Mouse (Mus musculus) heart, embryonic 11.5 days (tissue): ENCODE results near the gene Slc15a1. TPM values are rescaled to one million over a fixed set of nuclear protein-coding genes. Genes with fewer than 3 reads are reported as not detected.

Experiments used
- ATAC-seq: fragments of 200-750 bp; cut with Nextera tagmentation; replicated peaks from 2 replicates; pipeline ENCODE4 v1.8.0; 2017; ENCODE audit warnings: moderate library complexity; ENCODE audit not compliant: insufficient number of reproducible peaks, low FRiP score, low TSS enrichment
- H3K27ac ChIP-seq: fragments of 300-500 bp; sonication (generic); 2 replicates; pipeline ENCODE4 v1.5.1; 2014; ENCODE audit warnings: mild to moderate bottlenecking, low read depth, low read length
- H3K27me3 ChIP-seq: fragments of 300-500 bp; sonication (generic); 2 replicates; pipeline ENCODE4 v1.6.1; 2014; ENCODE audit warnings: mild to moderate bottlenecking, low read length, mixed read lengths; ENCODE audit not compliant: control insufficient read depth, insufficient read depth
- H3K36me3 ChIP-seq: fragments of 300-500 bp; sonication (generic); 2 replicates; pipeline ENCODE4 v1.6.1; 2014; ENCODE audit warnings: mild to moderate bottlenecking, low read length, moderate library complexity, mixed read lengths; ENCODE audit not compliant: control insufficient read depth, insufficient read depth
- H3K4me1 ChIP-seq: fragments of 300-500 bp; sonication (generic); 2 replicates; pipeline ENCODE4 v1.6.1; 2014; ENCODE audit warnings: low read length; ENCODE audit not compliant: control insufficient read depth, insufficient read depth
- H3K4me2 ChIP-seq: fragments of 300-500 bp; sonication (generic); 2 replicates; pipeline ENCODE4 v1.6.1; 2014; ENCODE audit warnings: mild to moderate bottlenecking, moderate library complexity
- H3K4me3 ChIP-seq: fragments of 300-500 bp; sonication (generic); 2 replicates; pipeline ENCODE4 v1.5.1; 2014; ENCODE audit warnings: low read depth, low read length
- H3K9ac ChIP-seq: fragments of 300-500 bp; sonication (generic); 2 replicates; pipeline ENCODE4 v1.6.1; 2014; ENCODE audit warnings: mild to moderate bottlenecking, low read depth, low read length, moderate library complexity
- H3K9me3 ChIP-seq: fragments of 300-500 bp; sonication (generic); replicated peaks from 2 replicates; pipeline ENCODE4 v1.6.1; 2016; ENCODE audit warnings: low read length; ENCODE audit not compliant: control insufficient read depth
- WGBS: fragments of 180-500 bp; shearing (Covaris S2); extraction: QIAGEN DNeasy Blood & Tissue Kit; methylation state at CpG from one replicate; pipeline ENCODE4 v1.1.7; 2014; ENCODE audit not compliant: insufficient replicate concordance; 5-methylcytosine and 5-hydroxymethylcytosine counted together
- polyA plus RNA-seq: library from polyadenylated mRNA; unstranded; fragments of >200 nt; fragmentation: Nextera tagmentation; extraction: Ambion mirVana; gene quantifications from 2 replicates; pipeline ENCODE4 v1.2.1, GENCODE M21; 2014

The Slc15a1 gene
- polyA plus RNA-seq, 1 experiment from 2014 or later: not detected

DNA sequence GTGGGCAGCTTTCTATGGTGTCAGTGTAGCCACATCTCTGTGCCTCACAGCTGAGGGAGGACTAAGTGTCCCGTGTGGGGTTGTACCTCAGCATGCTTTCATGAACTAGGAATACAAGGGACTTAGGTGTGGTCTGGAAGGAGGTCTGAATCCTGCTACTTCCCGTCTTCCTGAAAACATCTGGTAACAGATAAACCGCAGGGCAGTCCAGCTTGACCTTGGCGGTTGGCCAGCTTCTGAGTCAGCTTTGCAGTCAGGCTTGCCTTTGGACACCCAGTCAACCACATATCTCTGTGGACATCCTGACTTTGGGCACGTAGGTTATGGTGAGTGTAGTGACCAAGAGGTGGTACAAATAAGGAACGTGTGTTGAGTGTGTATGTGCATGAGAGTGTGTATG, 68.0 kb downstream of the Slc15a1 start:
- Histone ChIP-seq H3K4me2 (no peak overlapping the region), H3K27ac (peak overlapping the region; percentile 95), H3K27me3 (no peaks in the 10 kb centered on the region), H3K36me3 (no peaks in the 10 kb centered on the region), H3K4me3 (no peak overlapping the region), H3K9ac (no peak overlapping the region), H3K4me1 (peaks cover 17% of the 10 kb centered on the region), H3K9me3 (no peaks in the 10 kb centered on the region)
- WGBS: 35% methylated on average over 6 of the region's 6 CpGs
- 0 out of 2 replicates have a peak, but pooled peaks have one; percentile 23 for ATAC-seq

DNA sequence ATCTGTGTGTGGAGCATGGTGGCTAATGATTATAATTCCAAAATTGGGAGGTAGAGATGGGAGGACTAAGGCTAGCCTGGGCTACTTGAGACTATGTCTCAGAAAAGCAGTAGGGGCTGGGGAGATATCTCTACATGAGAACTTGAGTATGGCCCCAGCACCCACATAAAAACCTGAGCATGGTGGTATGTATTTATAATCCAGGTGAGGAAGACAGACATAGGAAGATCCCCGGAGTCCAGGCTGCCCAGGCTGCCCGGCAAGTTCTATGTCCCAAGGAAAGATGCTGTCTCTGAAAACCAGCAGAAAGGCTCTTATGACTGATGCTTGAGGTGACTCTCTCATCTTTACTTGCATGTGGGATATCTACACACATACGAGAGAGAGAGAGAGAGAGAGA, 68.6 kb downstream of the Slc15a1 start:
- no peak overlapping the region; the same call in 1 of the 2 replicates for H3K4me2 ChIP-seq
- H3K4me3 ChIP-seq: no peak overlapping the region
- WGBS: 75% methylated on average over 3 of the region's 3 CpGs
- H3K4me1 ChIP-seq: peaks cover 17% of the 10 kb centered on the region
- ATAC-seq: no peak
- H3K27ac ChIP-seq: peak overlapping the region; percentile 95
- H3K9ac ChIP-seq: no peak overlapping the region
- H3K27me3 ChIP-seq: no peaks in the 10 kb centered on the region
- no peaks in the 10 kb centered on the region for H3K36me3 ChIP-seq
- no peaks in the 10 kb centered on the region for H3K9me3 ChIP-seq

DNA sequence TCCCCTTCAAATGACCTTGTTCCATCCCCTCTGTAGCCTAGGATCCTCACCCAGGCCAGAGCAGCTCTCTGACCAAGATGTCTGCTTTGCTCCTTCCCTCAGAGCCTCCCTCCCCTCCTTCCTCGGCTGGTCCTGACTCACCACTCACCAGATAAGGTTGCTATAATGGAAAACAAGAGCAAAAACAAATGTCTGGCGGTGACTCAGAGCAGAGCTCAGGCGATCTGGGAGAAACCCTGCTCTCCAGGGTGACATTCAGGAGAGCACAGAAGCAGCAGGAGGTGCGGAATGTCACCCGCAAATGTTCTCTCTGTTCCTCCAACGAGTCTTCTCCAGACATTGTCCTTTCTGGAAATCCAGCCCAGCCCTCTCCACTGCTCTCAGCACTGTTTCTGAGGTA, 69.3 kb downstream of the Slc15a1 start:
- no peak overlapping the region for H3K4me3 ChIP-seq
- 15% methylated on average over 6 of the region's 6 CpGs for WGBS
- peak overlapping the region; percentile 95 for H3K27ac ChIP-seq
- H3K36me3 ChIP-seq: no peaks in the 10 kb centered on the region
- peaks cover 17% of the 10 kb centered on the region for H3K4me1 ChIP-seq
- peak; percentile 79 for ATAC-seq
- no peaks in the 10 kb centered on the region for H3K9me3 ChIP-seq
- H3K9ac ChIP-seq: peak overlapping the region; percentile 4; the same call in 1 of the 2 replicates
- H3K27me3 ChIP-seq: no peaks in the 10 kb centered on the region
- peak overlapping the region; percentile 41 for H3K4me2 ChIP-seq

DNA sequence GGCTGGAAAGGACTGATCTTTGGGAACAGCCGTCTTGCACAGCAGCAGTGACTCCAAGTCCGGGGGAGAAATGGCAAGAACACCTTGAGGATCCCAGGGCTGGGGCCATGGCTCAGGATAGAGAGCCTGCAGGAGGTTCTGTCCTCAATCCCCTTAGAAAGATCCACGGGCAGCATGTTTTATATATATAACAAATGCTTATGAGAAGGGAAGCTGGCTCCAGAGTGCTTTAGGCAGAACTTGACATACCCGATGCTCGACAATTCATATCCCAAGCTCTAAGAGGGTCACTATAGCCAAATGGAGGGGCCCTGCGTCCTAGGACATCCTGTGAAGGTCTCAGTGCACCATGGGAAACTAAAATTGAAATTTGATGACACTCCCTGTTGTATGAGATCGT, 73.8 kb downstream of the Slc15a1 start:
- no peak overlapping the region for H3K4me2 ChIP-seq
- ATAC-seq: no peak
- 80% methylated on average over 7 of the region's 7 CpGs for WGBS
- no peaks in the 10 kb centered on the region for H3K36me3 ChIP-seq
- no peak overlapping the region for H3K4me3 ChIP-seq
- H3K27me3 ChIP-seq: no peaks in the 10 kb centered on the region
- H3K4me1 ChIP-seq: peaks cover 8% of the 10 kb centered on the region
- no peak overlapping the region for H3K9ac ChIP-seq
- no peak overlapping the region for H3K27ac ChIP-seq
- H3K9me3 ChIP-seq: no peaks in the 10 kb centered on the region

DNA sequence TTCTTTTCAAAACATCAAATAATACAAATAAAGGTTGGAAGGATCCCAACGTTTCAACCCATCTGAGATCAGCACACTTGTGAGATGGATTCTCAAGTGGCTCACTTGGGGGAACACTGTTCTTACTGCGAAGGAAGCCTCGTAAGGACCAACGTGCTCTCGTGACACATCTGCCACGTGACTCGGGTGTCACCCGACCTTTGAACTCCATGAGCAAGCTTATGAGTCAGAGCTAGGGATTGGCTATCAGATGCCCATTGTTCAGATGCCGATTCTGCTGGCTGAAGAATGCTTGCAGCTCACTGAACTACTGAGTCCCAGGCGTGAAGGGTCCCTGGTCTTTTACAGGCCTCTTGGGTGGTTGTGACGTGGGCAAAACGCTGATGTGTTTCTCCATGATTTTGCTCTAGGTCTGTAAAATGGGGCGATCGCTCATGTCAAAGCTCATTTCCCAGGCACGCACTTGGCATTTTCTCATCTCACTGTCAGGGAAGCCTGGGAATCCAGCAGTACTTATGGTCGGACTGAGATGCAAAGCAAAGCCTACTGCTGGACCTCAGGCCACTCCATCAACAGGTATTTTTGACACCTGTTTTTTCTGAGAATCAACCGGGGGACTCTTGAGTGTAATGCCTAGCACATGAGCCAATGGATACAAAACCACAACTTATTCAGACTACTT, 75.1 kb downstream of the Slc15a1 start:
- Histone ChIP-seq H3K4me2 (no peak overlapping the region), H3K36me3 (no peaks in the 10 kb centered on the region), H3K4me3 (no peak overlapping the region), H3K27ac (no peak overlapping the region), H3K4me1 (no peaks in the 10 kb centered on the region), H3K27me3 (no peaks in the 10 kb centered on the region), H3K9me3 (no peaks in the 10 kb centered on the region), H3K9ac (no peak overlapping the region)
- WGBS: 72% methylated on average over 17 of the region's 17 CpGs
- no peak for ATAC-seq

- no peak overlapping the region for H3K27ac ChIP-seq
- no peak overlapping the region for H3K9ac ChIP-seq
- H3K4me3 ChIP-seq: no peak overlapping the region
- H3K36me3 ChIP-seq: no peaks in the 10 kb centered on the region
- no peaks in the 10 kb centered on the region for H3K27me3 ChIP-seq
- 81% methylated on average over 4 of the region's 4 CpGs for WGBS
- no peak for ATAC-seq
- no peaks in the 10 kb centered on the region for H3K9me3 ChIP-seq
- no peak overlapping the region for H3K4me2 ChIP-seq
- H3K4me1 ChIP-seq: peaks cover 7% of the 10 kb centered on the region
These were observed 76.9 kb downstream of the Slc15a1 start for GRCm38 (mm10) chr14:121428148-121428547.

DNA sequence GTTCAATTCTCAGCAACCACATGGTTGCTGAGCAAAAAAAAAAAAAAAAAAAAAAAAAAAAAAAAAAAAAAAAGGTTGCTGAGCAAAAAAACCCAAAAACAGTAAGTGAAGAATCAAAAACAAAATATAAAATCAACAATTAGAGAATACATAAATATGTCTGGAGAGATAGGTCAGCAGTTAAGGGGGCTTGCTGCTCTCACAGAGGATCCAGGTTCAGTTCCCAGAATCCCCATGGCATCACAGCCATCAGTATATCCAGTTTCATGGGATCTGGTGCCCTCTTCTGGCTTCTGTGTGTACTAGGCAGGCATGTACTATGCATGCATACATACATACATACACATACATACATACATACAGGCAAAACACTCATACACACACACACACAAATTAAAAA, 78.3 kb downstream of the Slc15a1 start:
- Histone ChIP-seq H3K9me3 (no peaks in the 10 kb centered on the region), H3K9ac (no peak overlapping the region), H3K4me1 (peaks cover 17% of the 10 kb centered on the region), H3K4me2 (no peak overlapping the region), H3K4me3 (no peak overlapping the region), H3K27ac (no peak overlapping the region), H3K36me3 (no peaks in the 10 kb centered on the region), H3K27me3 (no peaks in the 10 kb centered on the region)
- no peak for ATAC-seq

- H3K4me2 ChIP-seq: no peak overlapping the region
- peaks cover 17% of the 10 kb centered on the region for H3K4me1 ChIP-seq
- no peak overlapping the region for H3K4me3 ChIP-seq
- H3K9me3 ChIP-seq: no peaks in the 10 kb centered on the region
- H3K27ac ChIP-seq: no peak overlapping the region
- ATAC-seq: no peak
- 79% methylated on average over 7 of the region's 7 CpGs for WGBS
- H3K9ac ChIP-seq: no peak overlapping the region
- no peaks in the 10 kb centered on the region for H3K27me3 ChIP-seq
- H3K36me3 ChIP-seq: no peaks in the 10 kb centered on the region
These were observed 79.9 kb downstream of the Slc15a1 start for GRCm38 (mm10) chr14:121425004-121425793.
